In genomic region chr7:104244287-104245181, GRCm38 (mm10) we compare ENCODE assay signal across 8 mouse cellular contexts. TPM values are rescaled to one million over a fixed set of nuclear protein-coding genes. Genes with fewer than 3 reads are reported as not detected.
DNase-seq lines count a peak whose midpoint lies in the region; ATAC-seq and TF ChIP-seq lines count a peak whose summit lies in the region.

Gene Trim34a (plus strand): TSS chr7:104244457.

- DNase-seq in left cerebral cortex, adult 11 months (ENCODE audit: low spot score) = peak; percentile 3
- no peak for DNase-seq in left cerebral cortex, postnatal 36 days (ENCODE audit: low spot score in 2 of 2)
- DNase-seq in embryo, embryonic 10.5 days (ENCODE audit: low spot score) = peak; percentile 82
- DNase-seq in gonadal fat pad, adult 2 months (ENCODE audit: low read depth) = peak; percentile 17
- DNase-seq in intestine, embryonic 14.5 days (ENCODE audit: low spot score) = peak; percentile 80
- peak; percentile 83 for DNase-seq in limb, embryonic 14.5 days (ENCODE audit: low spot score)
- DNase-seq in midbrain, embryonic 14.5 days = peak; percentile 44
- DNase-seq in spleen, postnatal 36 days (ENCODE audit: low spot score in 2 of 2) = peak; percentile 77 to 81

- intact Hi-C loops in left cerebral cortex, postnatal 36 days (cut with DNase I) = no loop called here

- no peaks in the 10 kb centered on the region for H3K36me3 ChIP-seq in intestine, embryonic 14.5 days (ENCODE audit: control insufficient read depth, insufficient read depth, low read length)
- no peaks in the 10 kb centered on the region for H3K36me3 ChIP-seq in limb, embryonic 14.5 days (ENCODE audit: control insufficient read depth, insufficient read depth, low read length)
- H3K36me3 ChIP-seq in midbrain, embryonic 14.5 days (ENCODE audit: control insufficient read depth, insufficient read depth, low read length) = no peaks in the 10 kb centered on the region

- peak within 1 kb of the TSS; percentile 55 for H3K4me3 ChIP-seq in intestine, embryonic 14.5 days (ENCODE audit: low read depth, low read length)
- peak within 1 kb of the TSS; percentile 50 for H3K4me3 ChIP-seq in limb, embryonic 14.5 days (replicated peaks; ENCODE audit: low read length)
- peak within 1 kb of the TSS; percentile 22; the same call in 1 of the 2 replicates for H3K4me3 ChIP-seq in midbrain, embryonic 14.5 days (replicated peaks; ENCODE audit: low read depth, low read length)

- peak within 1 kb of the TSS; percentile 58 for H3K4me2 ChIP-seq in intestine, embryonic 14.5 days (ENCODE audit: low read length)
- peak within 1 kb of the TSS; percentile 65 for H3K4me2 ChIP-seq in limb, embryonic 14.5 days (replicated peaks; ENCODE audit: low read depth, low read length, severe bottlenecking)
- H3K4me2 ChIP-seq in midbrain, embryonic 14.5 days (ENCODE audit: low read length) = peak within 1 kb of the TSS; percentile 34

- peak within 1 kb of the TSS; percentile 60 for H3K9ac ChIP-seq in intestine, embryonic 14.5 days (ENCODE audit: low read length)
- peak within 1 kb of the TSS; percentile 75 for H3K9ac ChIP-seq in limb, embryonic 14.5 days (ENCODE audit: low read depth, low read length, severe bottlenecking)
- no peak within 1 kb of the TSS for H3K9ac ChIP-seq in midbrain, embryonic 14.5 days (replicated peaks; ENCODE audit: low read length)

- H3K27me3 ChIP-seq in intestine, embryonic 14.5 days (replicated peaks; ENCODE audit: control insufficient read depth, insufficient read depth, low read length) = no peaks in the 10 kb centered on the region
- no peaks in the 10 kb centered on the region for H3K27me3 ChIP-seq in limb, embryonic 14.5 days (ENCODE audit: control insufficient read depth, insufficient read depth, low read length)
- no peaks in the 10 kb centered on the region for H3K27me3 ChIP-seq in midbrain, embryonic 14.5 days (ENCODE audit: control insufficient read depth, insufficient read depth, low read length)

- no peaks in the 10 kb centered on the region for H3K9me3 ChIP-seq in intestine, embryonic 14.5 days (ENCODE audit: control insufficient read depth, low read length)
- no peaks in the 10 kb centered on the region for H3K9me3 ChIP-seq in limb, embryonic 14.5 days (ENCODE audit: control insufficient read depth, low read length)
- no peaks in the 10 kb centered on the region for H3K9me3 ChIP-seq in midbrain, embryonic 14.5 days (ENCODE audit: control insufficient read depth, low read length)

- peak within 1 kb of the TSS; percentile 59; the same call in 1 of the 2 replicates for H3K27ac ChIP-seq in intestine, embryonic 14.5 days (ENCODE audit: low read depth)
- H3K27ac ChIP-seq in limb, embryonic 14.5 days (replicated peaks; ENCODE audit: low read depth, low read length) = peak within 1 kb of the TSS; percentile 67
- H3K27ac ChIP-seq in midbrain, embryonic 14.5 days (replicated peaks; ENCODE audit: low read depth, low read length) = no peak within 1 kb of the TSS

- ATAC-seq in intestine, embryonic 14.5 days (replicated peaks; ENCODE audit: low FRiP score, low TSS enrichment, low read depth) = peak; percentile 91
- peak; percentile 82; the same call in 1 of the 2 replicates for ATAC-seq in limb, embryonic 14.5 days (ENCODE audit: low FRiP score, low read depth)
- no peak for ATAC-seq in midbrain, embryonic 14.5 days (ENCODE audit: low FRiP score, low TSS enrichment)

- H3K4me1 ChIP-seq in intestine, embryonic 14.5 days (replicated peaks; ENCODE audit: control insufficient read depth, insufficient read depth, low read length) = no peaks in the 10 kb centered on the region
- no peaks in the 10 kb centered on the region for H3K4me1 ChIP-seq in limb, embryonic 14.5 days (ENCODE audit: control insufficient read depth, insufficient read depth, low read length)
- no peaks in the 10 kb centered on the region for H3K4me1 ChIP-seq in midbrain, embryonic 14.5 days (ENCODE audit: control insufficient read depth, insufficient read depth, low read length)

- peak; percentile 50; the same call in 1 of the 2 replicates for TF ChIP-seq POLR2A in limb, embryonic 14.5 days (IDR thresholded peaks at IDR 0.05; ENCODE audit: borderline replicate concordance, extremely low read depth, insufficient read depth, insufficient read length)

- 5% methylated on average over 13 of the region's 13 CpGs for WGBS in intestine, embryonic 14.5 days
- WGBS in limb, embryonic 14.5 days = 7% methylated on average over 13 of the region's 13 CpGs
- WGBS in midbrain, embryonic 14.5 days = 12% methylated on average over 13 of the region's 13 CpGs

RNA-seq across cellular contexts. Expression of gene Trim34a, which starts in this region (rescaled TPM):
- total RNA-seq in left cerebral cortex, postnatal 36 days (2021) = 1 to 10 TPM in 1 of 2 experiments, under 1 TPM in 1; 0.94 to 1.1 TPM
- polyA plus RNA-seq in gonadal fat pad, adult 2 months (2012; rRNA removed) = 4.7 and 5.2 TPM in 2 replicates
- polyA plus RNA-seq in intestine, embryonic 14.5 days (2014; fragmentation: Nextera tagmentation; extraction: Ambion mirVana) = 1.5 and 1.9 TPM in 2 replicates
- 3.4 and 3.5 TPM in 2 replicates for polyA plus RNA-seq in limb, embryonic 14.5 days (2012; rRNA removed)
- 1.6 and 1.9 TPM in 2 replicates for polyA plus RNA-seq in limb, embryonic 14.5 days (2014; fragmentation: Nextera tagmentation; extraction: Ambion mirVana)
- 0.38 and 1.4 TPM in 2 replicates for polyA plus RNA-seq in midbrain, embryonic 14.5 days (2014; fragmentation: Nextera tagmentation; extraction: Ambion mirVana)

Comparison
In these comparisons a context has a peak if more than half of its experiments do, and no peak if none do; other contexts are left out.
1. DNase-seq: peak in left cerebral cortex, adult 11 months (single experiment), embryo, embryonic 10.5 days (single experiment), gonadal fat pad, adult 2 months (single experiment), intestine, embryonic 14.5 days (single experiment), limb, embryonic 14.5 days (single experiment), midbrain, embryonic 14.5 days (single experiment) and spleen, postnatal 36 days (2 of 2); none in left cerebral cortex, postnatal 36 days (0 of 2).
2. Peak in every context shown above with its lines, with median percentiles within 50 percentile points of each other: H3K4me2 ChIP-seq and H3K4me3 ChIP-seq.